Mouse (Mus musculus): ENCODE results near the gene 1700012B07Rik.

1700012B07Rik gene

GRCm38 (mm10) chr11:109859939-109860469 lies 32.2 kb upstream of the 1700012B07Rik start:
- TF ChIP-seq GATA4 (IDR thresholded peaks at IDR 0.05; ENCODE audit: insufficient replicate concordance, low read length), result no peak

- TF ChIP-seq GATA4 (IDR thresholded peaks at IDR 0.05; ENCODE audit: insufficient replicate concordance, low read length), result no peak
Measured at GRCm38 (mm10) chr11:109859441-109859840, 31.6 kb upstream of the 1700012B07Rik start.

- TF ChIP-seq GATA4 (IDR thresholded peaks at IDR 0.05; ENCODE audit: insufficient replicate concordance, low read length), result no peak
Measured at GRCm38 (mm10) chr11:109857086-109857485, 29.2 kb upstream of the 1700012B07Rik start.

- no peak for TF ChIP-seq GATA4 (IDR thresholded peaks at IDR 0.05; ENCODE audit: insufficient replicate concordance, low read length)
Measured at GRCm38 (mm10) chr11:109854056-109854455, 26.2 kb upstream of the 1700012B07Rik start.

- no peak for TF ChIP-seq GATA4 (IDR thresholded peaks at IDR 0.05; ENCODE audit: insufficient replicate concordance, low read length)
Measured at GRCm38 (mm10) chr11:109853228-109853966, 25.6 kb upstream of the 1700012B07Rik start.

GRCm38 (mm10) chr11:109851996-109852395 lies 24.1 kb upstream of the 1700012B07Rik start:
- TF ChIP-seq GATA4 (IDR thresholded peaks at IDR 0.05; ENCODE audit: insufficient replicate concordance, low read length), result no peak

- TF ChIP-seq GATA4 (IDR thresholded peaks at IDR 0.05; ENCODE audit: insufficient replicate concordance, low read length), result no peak
Measured at GRCm38 (mm10) chr11:109846343-109846742, 18.5 kb upstream of the 1700012B07Rik start.

- TF ChIP-seq GATA4 (IDR thresholded peaks at IDR 0.05; ENCODE audit: insufficient replicate concordance, low read length), result no peak
Measured at GRCm38 (mm10) chr11:109845601-109846000, 17.8 kb upstream of the 1700012B07Rik start.

GRCm38 (mm10) chr11:109844466-109844865 lies 16.6 kb upstream of the 1700012B07Rik start:
- TF ChIP-seq GATA4 (IDR thresholded peaks at IDR 0.05; ENCODE audit: insufficient replicate concordance, low read length), result no peak

- TF ChIP-seq GATA4 (IDR thresholded peaks at IDR 0.05; ENCODE audit: insufficient replicate concordance, low read length), result no peak
Measured at GRCm38 (mm10) chr11:109830368-109830767, 2.5 kb upstream of the 1700012B07Rik start.

GRCm38 (mm10) chr11:109822280-109822679 lies 5.6 kb downstream of the 1700012B07Rik start:
- peak; percentile 99 for TF ChIP-seq GATA4 (IDR thresholded peaks at IDR 0.05; ENCODE audit: insufficient replicate concordance, low read length)

- no peak for TF ChIP-seq GATA4 (IDR thresholded peaks at IDR 0.05; ENCODE audit: insufficient replicate concordance, low read length)
Measured at GRCm38 (mm10) chr11:109817405-109817804, 10.4 kb downstream of the 1700012B07Rik start.

GRCm38 (mm10) chr11:109816911-109817310 lies 10.9 kb downstream of the 1700012B07Rik start:
- no peak for TF ChIP-seq GATA4 (IDR thresholded peaks at IDR 0.05; ENCODE audit: insufficient replicate concordance, low read length)

- TF ChIP-seq GATA4 (IDR thresholded peaks at IDR 0.05; ENCODE audit: insufficient replicate concordance, low read length), result no peak
Measured at GRCm38 (mm10) chr11:109811721-109812120, 16.1 kb downstream of the 1700012B07Rik start.

- TF ChIP-seq GATA4 (IDR thresholded peaks at IDR 0.05; ENCODE audit: insufficient replicate concordance, low read length), result no peak
Measured at GRCm38 (mm10) chr11:109809175-109809855, 18.5 kb downstream of the 1700012B07Rik start.

- TF ChIP-seq GATA4 (IDR thresholded peaks at IDR 0.05; ENCODE audit: insufficient replicate concordance, low read length), result no peak
Measured at GRCm38 (mm10) chr11:109801515-109801914, 26.3 kb downstream of the 1700012B07Rik start.
